Mouse (Mus musculus) heart, postnatal 0 days (tissue): ENCODE results near the gene Fam83e.

Source experiments
- CTCF ChIP-seq: IDR thresholded peaks from 2 replicates; pipeline ENCODE4 v1.5.1; 2016; ENCODE audit warnings: antibody characterized with exemption, control low read depth, low read depth
- EP300 ChIP-seq: IDR thresholded peaks from 2 replicates; pipeline ENCODE4 v1.6.1; 2016; ENCODE audit warnings: antibody characterized with exemption, low read depth

DNA sequence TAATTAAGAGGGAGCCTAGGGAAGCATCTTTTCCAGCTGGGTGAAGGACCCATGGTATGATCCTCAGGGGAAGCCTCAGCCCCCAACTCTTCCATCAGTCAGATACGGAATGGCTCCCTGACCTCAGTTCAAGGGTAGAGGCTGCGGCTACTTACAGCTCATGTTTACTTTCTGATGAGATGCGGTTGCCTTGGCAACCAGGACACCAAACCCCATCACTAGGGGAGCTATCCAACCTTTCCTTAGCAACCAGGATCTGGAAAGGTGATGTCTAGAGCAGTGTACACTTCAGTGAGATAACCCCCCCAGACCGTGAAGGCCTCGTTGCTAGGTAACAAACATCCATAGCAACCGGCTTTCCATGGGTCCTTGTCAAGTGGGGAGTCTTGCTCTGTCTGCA is 12.0 kb upstream of the Fam83e start:
- no peak for TF ChIP-seq CTCF
- TF ChIP-seq EP300, result no peak
